Mouse (Mus musculus) forebrain, embryonic 14.5 days (tissue): ENCODE data around the gene Neu2. TPM values are rescaled to one million over a fixed set of nuclear protein-coding genes. Genes with fewer than 3 reads are reported as not detected.

Experiments
- ATAC-seq: fragments of 200-750 bp; cut with Nextera tagmentation; 2 replicates; pipeline ENCODE4 v1.8.0; 2017; ENCODE audit warnings: mild to moderate bottlenecking, moderate library complexity
- DNase-seq: peaks from one replicate; pipeline ENCODE4 v3.0.0-alpha.2; 2015; ENCODE audit warnings: low spot score
- H3K27ac ChIP-seq: fragments of 300-500 bp; sonication (generic); 2 replicates; pipeline ENCODE4 v1.5.1; 2014; ENCODE audit warnings: low read depth, mild to moderate bottlenecking, control low read depth, low read length, moderate library complexity
- H3K27me3 ChIP-seq: fragments of 300-500 bp; sonication (generic); replicated peaks from 2 replicates; pipeline ENCODE4 v1.6.1; 2014; ENCODE audit warnings: low read length, control low read depth, mixed read lengths; ENCODE audit not compliant: control insufficient read depth, insufficient read depth
- H3K36me3 ChIP-seq: fragments of 300-500 bp; sonication (generic); 2 replicates; pipeline ENCODE4 v1.6.1; 2014; ENCODE audit warnings: low read length, control low read depth; ENCODE audit not compliant: control insufficient read depth, insufficient read depth
- H3K4me1 ChIP-seq: fragments of 300-500 bp; sonication (generic); 2 replicates; pipeline ENCODE4 v1.6.1; 2014; ENCODE audit warnings: antibody characterized with exemption, low read length, control low read depth; ENCODE audit not compliant: control insufficient read depth, insufficient read depth
- H3K4me2 ChIP-seq: fragments of 300-500 bp; sonication (generic); 2 replicates; pipeline ENCODE4 v1.6.1; 2014; ENCODE audit warnings: mild to moderate bottlenecking, control low read depth, low read length
- H3K4me3 ChIP-seq: fragments of 300-500 bp; sonication (generic); 2 replicates; pipeline ENCODE4 v1.5.1; 2014; ENCODE audit warnings: low read depth, low read length, control low read depth
- H3K9ac ChIP-seq: fragments of 300-500 bp; sonication (generic); 2 replicates; pipeline ENCODE4 v1.6.1; 2014; ENCODE audit warnings: mild to moderate bottlenecking, low read length, control low read depth, moderate library complexity
- H3K9me3 ChIP-seq: fragments of 300-500 bp; sonication (generic); replicated peaks from 2 replicates; pipeline ENCODE4 v1.6.1; 2016; ENCODE audit warnings: low read length, control low read depth, mixed read lengths; ENCODE audit not compliant: control insufficient read depth
- WGBS: fragments of 180-500 bp; shearing (Covaris S2); extraction: QIAGEN DNeasy Blood & Tissue Kit; methylation state at CpG from one replicate; pipeline ENCODE4 v1.1.7; 2014; 5-methylcytosine and 5-hydroxymethylcytosine counted together
- polyA plus RNA-seq: library from polyadenylated mRNA; unstranded; fragments of >200 nt; fragmentation: Nextera tagmentation; extraction: Ambion mirVana; gene quantifications from 2 replicates; pipeline ENCODE4 v1.2.1, GENCODE M21; 2014

Neu2 gene
- polyA plus RNA-seq, 1 experiment from 2014 or later, result 0.17 TPM

GRCm38 (mm10) chr1:87628085-87628484 lies 118.4 kb downstream of the Neu2 start:
- ATAC-seq, result no peak
- Histone ChIP-seq H3K27me3 (no peaks in the 10 kb centered on the region), H3K27ac (no peak overlapping the region), H3K9me3 (no peaks in the 10 kb centered on the region), H3K9ac (no peak overlapping the region), H3K4me2 (no peak overlapping the region), H3K4me1 (no peaks in the 10 kb centered on the region), H3K36me3 (no peaks in the 10 kb centered on the region), H3K4me3 (no peak overlapping the region)
- no peak for DNase-seq
- WGBS, result 67% methylated on average over 2 of the region's 2 CpGs

GRCm38 (mm10) chr1:87631584-87631983 lies 121.9 kb downstream of the Neu2 start:
- Histone ChIP-seq H3K4me1 (no peaks in the 10 kb centered on the region), H3K9me3 (no peaks in the 10 kb centered on the region), H3K4me3 (no peak overlapping the region), H3K9ac (no peak overlapping the region), H3K4me2 (no peak overlapping the region), H3K36me3 (no peaks in the 10 kb centered on the region), H3K27ac (no peak overlapping the region), H3K27me3 (no peaks in the 10 kb centered on the region)
- no peak for DNase-seq
- no peak for ATAC-seq
- WGBS, result 89% methylated on average over 10 of the region's 10 CpGs

GRCm38 (mm10) chr1:87632163-87632562 lies 122.5 kb downstream of the Neu2 start:
- H3K27me3 ChIP-seq, result no peaks in the 10 kb centered on the region

GRCm38 (mm10) chr1:87636716-87637117 lies 127.0 kb downstream of the Neu2 start:
- Histone ChIP-seq H3K9me3 (no peaks in the 10 kb centered on the region), H3K27ac (no peak overlapping the region), H3K9ac (no peak overlapping the region), H3K36me3 (no peaks in the 10 kb centered on the region), H3K4me3 (no peak overlapping the region), H3K4me2 (no peak overlapping the region), H3K27me3 (no peaks in the 10 kb centered on the region), H3K4me1 (no peaks in the 10 kb centered on the region)
- WGBS, result 92% methylated on average over 12 of the region's 12 CpGs
- DNase-seq (no peak), ATAC-seq (no peak)

More at GRCm38 (mm10) chr1:87632163-87632562, 122.5 kb downstream of the Neu2 start:
- Histone ChIP-seq H3K4me1 (no peaks in the 10 kb centered on the region), H3K9me3 (no peaks in the 10 kb centered on the region), H3K4me2 (no peak overlapping the region), H3K4me3 (no peak overlapping the region), H3K36me3 (no peaks in the 10 kb centered on the region), H3K27ac (no peak overlapping the region), H3K9ac (no peak overlapping the region)
- 81% methylated on average over 6 of the region's 6 CpGs for WGBS
- DNase-seq (no peak), ATAC-seq (no peak)

DNA sequence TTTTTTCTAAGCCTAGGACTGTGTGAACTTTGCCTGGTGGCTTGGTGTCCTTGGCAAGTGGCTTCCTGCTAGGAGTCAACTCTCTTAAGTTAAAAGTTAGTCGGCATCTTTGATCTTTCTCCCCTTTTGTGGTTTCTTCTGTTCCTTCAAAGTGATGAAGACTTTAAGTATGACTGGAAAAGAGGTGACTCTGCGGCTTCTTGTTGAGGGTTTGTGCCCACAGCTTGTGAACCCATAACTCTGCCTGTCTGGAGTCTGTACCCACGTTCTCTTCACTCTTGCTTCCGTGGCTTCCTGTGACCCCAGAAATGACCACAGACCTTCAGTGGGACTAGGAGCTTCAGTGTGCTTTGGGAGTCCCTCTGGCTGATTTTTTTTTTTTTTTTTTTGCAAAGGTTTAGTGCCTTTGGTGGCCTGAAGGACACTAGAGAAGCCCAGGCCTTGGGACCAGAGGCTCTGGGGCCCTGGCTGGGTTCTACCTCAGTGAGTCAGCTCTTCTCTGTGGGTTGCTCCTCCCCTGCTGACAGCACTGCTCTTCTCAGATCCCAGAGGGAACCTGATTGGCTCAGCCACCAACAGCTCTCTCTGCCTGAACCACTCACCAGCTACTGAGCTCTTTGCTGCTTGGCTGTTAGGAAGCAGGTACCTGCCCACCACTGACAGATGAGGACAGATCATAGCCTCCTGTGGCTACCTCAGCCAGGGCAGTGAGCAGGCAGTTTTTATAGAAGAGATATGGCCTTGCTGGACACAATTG lies 127.6 kb downstream of the Neu2 start:
- Histone ChIP-seq H3K4me1 (no peaks in the 10 kb centered on the region), H3K9me3 (no peaks in the 10 kb centered on the region), H3K27me3 (no peaks in the 10 kb centered on the region), H3K27ac (no peak overlapping the region), H3K4me3 (no peak overlapping the region), H3K9ac (no peak overlapping the region), H3K36me3 (no peaks in the 10 kb centered on the region), H3K4me2 (no peak overlapping the region)
- DNase-seq (no peak), ATAC-seq (no peak)
- 89% methylated on average over 4 of the region's 4 CpGs for WGBS

GRCm38 (mm10) chr1:87637878-87638600 lies 128.3 kb downstream of the Neu2 start:
- Histone ChIP-seq H3K27ac (no peak overlapping the region), H3K9me3 (no peaks in the 10 kb centered on the region), H3K27me3 (no peaks in the 10 kb centered on the region), H3K4me2 (no peak overlapping the region), H3K9ac (no peak overlapping the region), H3K4me3 (no peak overlapping the region), H3K36me3 (no peaks in the 10 kb centered on the region), H3K4me1 (no peaks in the 10 kb centered on the region)
- DNase-seq (no peak), ATAC-seq (no peak)
- 93% methylated on average over 4 of the region's 4 CpGs for WGBS

- Histone ChIP-seq H3K4me1 (no peaks in the 10 kb centered on the region), H3K36me3 (no peaks in the 10 kb centered on the region), H3K27ac (no peak overlapping the region), H3K4me3 (no peak overlapping the region), H3K9me3 (no peaks in the 10 kb centered on the region), H3K4me2 (no peak overlapping the region), H3K27me3 (no peaks in the 10 kb centered on the region), H3K9ac (no peak overlapping the region)
- 90% methylated on average over 8 of the region's 8 CpGs for WGBS
- DNase-seq (no peak), ATAC-seq (no peak)
Measured at GRCm38 (mm10) chr1:87639724-87640123, 130.0 kb downstream of the Neu2 start.

- Histone ChIP-seq H3K4me3 (no peak overlapping the region), H3K4me1 (no peaks in the 10 kb centered on the region), H3K27ac (no peak overlapping the region), H3K27me3 (no peaks in the 10 kb centered on the region), H3K4me2 (no peak overlapping the region), H3K36me3 (no peaks in the 10 kb centered on the region), H3K9me3 (no peaks in the 10 kb centered on the region), H3K9ac (no peak overlapping the region)
- 84% methylated on average over 17 of the region's 17 CpGs for WGBS
- ATAC-seq (no peak), DNase-seq (no peak)
Measured at GRCm38 (mm10) chr1:87640165-87640661, 130.5 kb downstream of the Neu2 start.

DNA sequence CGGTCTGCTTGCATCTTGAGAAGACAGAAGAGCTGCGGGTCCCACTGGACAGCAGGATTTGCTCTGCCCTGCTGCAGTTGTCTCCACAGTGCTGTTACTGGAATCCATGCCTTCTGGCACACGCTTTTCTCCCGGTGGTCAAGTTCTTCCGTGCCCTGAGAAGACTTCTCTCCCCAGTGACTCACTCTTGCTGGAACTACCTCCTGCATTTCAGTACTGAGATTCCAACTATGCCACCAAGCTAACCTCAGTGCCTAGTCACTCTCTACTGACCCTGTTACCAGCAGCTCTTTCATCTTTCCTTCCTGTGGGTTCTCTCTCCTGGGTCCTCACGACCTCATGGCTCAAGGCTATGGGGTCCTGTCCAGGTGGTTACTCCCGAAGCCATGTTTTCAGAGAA lies 133.3 kb downstream of the Neu2 start:
- no peaks in the 10 kb centered on the region for H3K27me3 ChIP-seq
- no peaks in the 10 kb centered on the region for H3K9me3 ChIP-seq
- ATAC-seq (no peak), DNase-seq (no peak)
- WGBS, result 91% methylated on average over 7 of the region's 7 CpGs
- H3K4me2 ChIP-seq, result no peak overlapping the region
- H3K36me3 ChIP-seq, result no peaks in the 10 kb centered on the region
- no peaks in the 10 kb centered on the region for H3K4me1 ChIP-seq
- no peak overlapping the region for H3K9ac ChIP-seq
- no peak overlapping the region for H3K4me3 ChIP-seq
- H3K27ac ChIP-seq, result no peak overlapping the region
